Mouse (Mus musculus): ENCODE data around the gene Fgfr1op. TPM values are rescaled to one million over a fixed set of nuclear protein-coding genes. Genes with fewer than 3 reads are reported as not detected.

Gene Fgfr1op
- polyA plus RNA-seq, 1 experiment, result 4.9 TPM

DNA sequence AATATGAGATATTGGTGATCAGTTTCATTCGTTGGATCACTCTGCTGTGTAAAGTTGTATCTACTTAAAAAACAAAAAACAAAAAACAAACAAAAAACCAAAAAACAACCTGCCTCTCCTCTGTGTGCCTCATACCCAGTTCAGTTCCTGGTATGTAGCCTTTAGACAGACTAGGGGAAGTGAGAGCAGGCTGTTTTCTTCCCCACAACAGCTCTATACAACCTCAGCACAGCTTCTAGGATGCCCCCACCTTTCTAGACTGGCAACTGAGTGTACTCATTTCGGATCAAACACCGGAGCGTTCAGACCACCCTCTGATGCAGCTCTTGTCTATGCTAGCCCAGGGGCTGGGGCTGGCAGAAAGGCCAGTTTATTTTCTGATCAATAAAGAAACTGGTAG lies 60.4 kb downstream of the Fgfr1op start:
- Histone ChIP-seq H3K27me3 (ENCODE audit: control insufficient read depth, insufficient read depth, insufficient read length) (peaks cover 28% of the 10 kb centered on the region), H3K4me3 (ENCODE audit: insufficient read depth, poor library complexity, severe bottlenecking) (no peak overlapping the region), H3K79me3 (ENCODE audit: low read depth) (no peaks in the 10 kb centered on the region), H3K36me3 (ENCODE audit: control insufficient read depth, insufficient read depth) (no peaks in the 10 kb centered on the region), H3ac (ENCODE audit: control insufficient read depth, insufficient read length, low read depth) (no peak overlapping the region), H3K79me2 (ENCODE audit: control insufficient read depth, insufficient read depth) (no peaks in the 10 kb centered on the region)
- TF ChIP-seq USF1 (IDR thresholded peaks at IDR 0.05; ENCODE audit: low read depth) (no peak), CTCF (IDR thresholded peaks at IDR 0.05; ENCODE audit: control insufficient read depth, insufficient read depth, insufficient read length) (no peak), CEBPB (IDR thresholded peaks at IDR 0.05; ENCODE audit: low read depth) (no peak), FOSL1 (IDR thresholded peaks at IDR 0.05; ENCODE audit: insufficient read depth, low read length, poor library complexity, severe bottlenecking) (no peak), MYOD1 (IDR thresholded peaks at IDR 0.05; ENCODE audit: control insufficient read depth, insufficient read length, low read depth) (no peak), MYOG (IDR thresholded peaks at IDR 0.05; ENCODE audit: control insufficient read depth, extremely low read depth, insufficient read length) (no peak)

DNA sequence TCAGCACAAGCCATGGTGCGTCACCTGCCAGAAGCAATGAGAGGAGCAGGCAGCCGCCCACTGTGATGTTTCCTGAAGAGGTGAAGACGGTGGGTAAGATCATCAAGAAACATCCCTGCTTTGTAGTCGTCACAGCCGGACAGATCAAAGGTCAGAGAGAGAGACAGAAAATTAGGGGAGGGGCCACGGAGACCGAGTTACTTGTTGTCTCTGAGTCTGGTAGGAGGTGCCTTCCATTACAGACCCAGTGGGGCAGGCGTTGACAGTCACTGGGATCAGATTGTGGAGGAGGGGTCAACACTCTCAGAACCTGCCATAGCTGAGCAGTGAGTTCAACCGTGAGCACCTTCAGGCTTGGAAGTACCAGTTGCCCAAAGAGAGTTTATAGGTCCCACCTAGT lies 63.3 kb downstream of the Fgfr1op start:
- TF ChIP-seq CEBPB (IDR thresholded peaks at IDR 0.05; ENCODE audit: low read depth) (no peak), CTCF (IDR thresholded peaks at IDR 0.05; ENCODE audit: control insufficient read depth, insufficient read depth, insufficient read length) (no peak), MYOG (IDR thresholded peaks at IDR 0.05; ENCODE audit: control insufficient read depth, extremely low read depth, insufficient read length) (no peak), FOSL1 (IDR thresholded peaks at IDR 0.05; ENCODE audit: insufficient read depth, low read length, poor library complexity, severe bottlenecking) (no peak), USF1 (IDR thresholded peaks at IDR 0.05; ENCODE audit: low read depth) (no peak), MAX (IDR thresholded peaks at IDR 0.05) (no peak)
- Histone ChIP-seq H3K36me3 (ENCODE audit: control insufficient read depth, insufficient read depth) (no peaks in the 10 kb centered on the region), H3ac (ENCODE audit: control insufficient read depth, insufficient read length, low read depth) (no peak overlapping the region), H3K79me3 (ENCODE audit: low read depth) (no peaks in the 10 kb centered on the region), H3K27me3 (ENCODE audit: control insufficient read depth, insufficient read depth, insufficient read length) (peaks cover 44% of the 10 kb centered on the region), H3K4me3 (ENCODE audit: insufficient read depth, poor library complexity, severe bottlenecking) (no peak overlapping the region), H3K79me2 (ENCODE audit: control insufficient read depth, insufficient read depth) (no peaks in the 10 kb centered on the region)

DNA sequence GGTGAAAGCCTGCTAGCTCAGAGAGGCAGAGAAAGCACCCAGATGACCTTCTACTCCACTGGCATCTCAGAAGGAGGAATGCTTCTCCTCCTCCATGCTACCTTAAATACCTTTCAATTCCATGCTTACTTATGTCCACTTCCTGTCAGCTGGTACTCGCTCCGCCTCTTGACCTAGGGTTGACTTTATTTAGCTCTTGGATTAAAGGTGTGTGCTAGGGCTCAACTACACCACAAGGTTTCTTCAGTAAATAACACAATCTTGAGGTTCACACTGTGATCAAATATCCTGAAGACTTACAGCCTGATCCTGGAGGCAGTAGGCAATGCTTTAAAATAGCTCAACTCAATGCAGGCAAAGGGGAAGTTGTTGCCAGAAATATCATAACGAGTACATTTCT lies 64.3 kb downstream of the Fgfr1op start:
- H3K79me3 ChIP-seq (ENCODE audit: low read depth), result no peaks in the 10 kb centered on the region
- no peak overlapping the region for H3K4me3 ChIP-seq (ENCODE audit: insufficient read depth, poor library complexity, severe bottlenecking)
- H3K36me3 ChIP-seq (ENCODE audit: control insufficient read depth, insufficient read depth), result no peaks in the 10 kb centered on the region
- H3K79me2 ChIP-seq (ENCODE audit: control insufficient read depth, insufficient read depth), result no peaks in the 10 kb centered on the region
- TF ChIP-seq MYOD1 (IDR thresholded peaks at IDR 0.05; ENCODE audit: control insufficient read depth, insufficient read length, low read depth) (no peak), CEBPB (IDR thresholded peaks at IDR 0.05; ENCODE audit: low read depth) (no peak), USF1 (IDR thresholded peaks at IDR 0.05; ENCODE audit: low read depth) (no peak), MYOG (IDR thresholded peaks at IDR 0.05; ENCODE audit: control insufficient read depth, extremely low read depth, insufficient read length) (no peak), CTCF (IDR thresholded peaks at IDR 0.05; ENCODE audit: control insufficient read depth, insufficient read depth, insufficient read length) (no peak), MAX (IDR thresholded peaks at IDR 0.05) (no peak), FOSL1 (IDR thresholded peaks at IDR 0.05; ENCODE audit: insufficient read depth, low read length, poor library complexity, severe bottlenecking) (no peak)
- no peak overlapping the region for H3ac ChIP-seq (ENCODE audit: control insufficient read depth, insufficient read length, low read depth)
- H3K27me3 ChIP-seq (ENCODE audit: control insufficient read depth, insufficient read depth, insufficient read length), result peaks cover 40% of the 10 kb centered on the region

- Histone ChIP-seq H3K27me3 (ENCODE audit: control insufficient read depth, insufficient read depth, insufficient read length) (peaks cover 53% of the 10 kb centered on the region), H3K79me2 (ENCODE audit: control insufficient read depth, insufficient read depth) (no peaks in the 10 kb centered on the region)
These were observed 66.8 kb downstream of the Fgfr1op start for GRCm38 (mm10) chr17:8232089-8232488.

GRCm38 (mm10) chr17:8233618-8234214 lies 68.4 kb downstream of the Fgfr1op start:
- no peaks in the 10 kb centered on the region for H3K79me3 ChIP-seq (ENCODE audit: low read depth)
- H3K79me2 ChIP-seq (ENCODE audit: control insufficient read depth, insufficient read depth), result no peaks in the 10 kb centered on the region
- H3ac ChIP-seq (ENCODE audit: control insufficient read depth, insufficient read length, low read depth), result no peak overlapping the region
- TF ChIP-seq CEBPB (IDR thresholded peaks at IDR 0.05; ENCODE audit: low read depth) (no peak), CTCF (IDR thresholded peaks at IDR 0.05; ENCODE audit: control insufficient read depth, insufficient read depth, insufficient read length) (no peak), USF1 (IDR thresholded peaks at IDR 0.05; ENCODE audit: low read depth) (no peak), FOSL1 (IDR thresholded peaks at IDR 0.05; ENCODE audit: insufficient read depth, low read length, poor library complexity, severe bottlenecking) (no peak), MYOG (IDR thresholded peaks at IDR 0.05; ENCODE audit: control insufficient read depth, extremely low read depth, insufficient read length) (no peak), MAX (IDR thresholded peaks at IDR 0.05) (no peak), MYOD1 (IDR thresholded peaks at IDR 0.05; ENCODE audit: control insufficient read depth, insufficient read length, low read depth) (no peak)
- H3K36me3 ChIP-seq (ENCODE audit: control insufficient read depth, insufficient read depth), result no peaks in the 10 kb centered on the region
- H3K4me3 ChIP-seq (ENCODE audit: insufficient read depth, poor library complexity, severe bottlenecking), result no peak overlapping the region
- peaks cover 58% of the 10 kb centered on the region for H3K27me3 ChIP-seq (ENCODE audit: control insufficient read depth, insufficient read depth, insufficient read length)

More at GRCm38 (mm10) chr17:8232089-8232488, 66.8 kb downstream of the Fgfr1op start:
- no peaks in the 10 kb centered on the region for H3K79me3 ChIP-seq (ENCODE audit: low read depth)
- no peak overlapping the region for H3K4me3 ChIP-seq (ENCODE audit: insufficient read depth, poor library complexity, severe bottlenecking)
- no peak overlapping the region for H3ac ChIP-seq (ENCODE audit: control insufficient read depth, insufficient read length, low read depth)
- H3K36me3 ChIP-seq (ENCODE audit: control insufficient read depth, insufficient read depth), result no peaks in the 10 kb centered on the region
- no peak for TF ChIP-seq CTCF (IDR thresholded peaks at IDR 0.05; ENCODE audit: control insufficient read depth, insufficient read depth, insufficient read length)
- TF ChIP-seq USF1 (IDR thresholded peaks at IDR 0.05; ENCODE audit: low read depth), result no peak
- TF ChIP-seq CEBPB (IDR thresholded peaks at IDR 0.05; ENCODE audit: low read depth), result no peak
- TF ChIP-seq MYOG (IDR thresholded peaks at IDR 0.05; ENCODE audit: control insufficient read depth, extremely low read depth, insufficient read length), result no peak

- H3K4me3 ChIP-seq (ENCODE audit: insufficient read depth, poor library complexity, severe bottlenecking), result no peak overlapping the region
- TF ChIP-seq MYOG (IDR thresholded peaks at IDR 0.05; ENCODE audit: control insufficient read depth, extremely low read depth, insufficient read length) (no peak), CTCF (IDR thresholded peaks at IDR 0.05; ENCODE audit: control insufficient read depth, insufficient read depth, insufficient read length) (no peak), MAX (IDR thresholded peaks at IDR 0.05) (no peak), MYOD1 (IDR thresholded peaks at IDR 0.05; ENCODE audit: control insufficient read depth, insufficient read length, low read depth) (no peak), FOSL1 (IDR thresholded peaks at IDR 0.05; ENCODE audit: insufficient read depth, low read length, poor library complexity, severe bottlenecking) (no peak), USF1 (IDR thresholded peaks at IDR 0.05; ENCODE audit: low read depth) (no peak), CEBPB (IDR thresholded peaks at IDR 0.05; ENCODE audit: low read depth) (no peak)
- no peaks in the 10 kb centered on the region for H3K79me3 ChIP-seq (ENCODE audit: low read depth)
- H3K27me3 ChIP-seq (ENCODE audit: control insufficient read depth, insufficient read depth, insufficient read length), result peaks cover 64% of the 10 kb centered on the region
- no peak overlapping the region for H3ac ChIP-seq (ENCODE audit: control insufficient read depth, insufficient read length, low read depth)
- H3K36me3 ChIP-seq (ENCODE audit: control insufficient read depth, insufficient read depth), result no peaks in the 10 kb centered on the region
- H3K79me2 ChIP-seq (ENCODE audit: control insufficient read depth, insufficient read depth), result no peaks in the 10 kb centered on the region
These were observed 69.2 kb downstream of the Fgfr1op start for GRCm38 (mm10) chr17:8234537-8234936.
